Mouse (Mus musculus): ENCODE data around the gene Mdga1. TPM values are rescaled to one million over a fixed set of nuclear protein-coding genes. Genes with fewer than 3 reads are reported as not detected.

Gene Mdga1
- polyA plus RNA-seq, 1 experiment from 2014 or later, result 7.4 TPM

- Histone ChIP-seq H3K27me3 (peaks cover 17% of the 10 kb centered on the region), H3K4me2 (no peak overlapping the region), H3K4me1 (0 out of 2 replicates have a peak, but pooled peaks cover 5% of the 10 kb centered on the region), H3K9me3 (replicated peaks) (no peaks in the 10 kb centered on the region), H3K9ac (no peak overlapping the region), H3K4me3 (no peak overlapping the region), H3K27ac (no peak overlapping the region), H3K36me3 (ENCODE audit: poor library complexity, severe bottlenecking) (no peaks in the 10 kb centered on the region)
- 89% methylated on average over 5 of the region's 5 CpGs for WGBS
- no peak for ATAC-seq
Observed at GRCm38 (mm10) chr17:29939011-29939410, 30.9 kb downstream of the Mdga1 start.

DNA sequence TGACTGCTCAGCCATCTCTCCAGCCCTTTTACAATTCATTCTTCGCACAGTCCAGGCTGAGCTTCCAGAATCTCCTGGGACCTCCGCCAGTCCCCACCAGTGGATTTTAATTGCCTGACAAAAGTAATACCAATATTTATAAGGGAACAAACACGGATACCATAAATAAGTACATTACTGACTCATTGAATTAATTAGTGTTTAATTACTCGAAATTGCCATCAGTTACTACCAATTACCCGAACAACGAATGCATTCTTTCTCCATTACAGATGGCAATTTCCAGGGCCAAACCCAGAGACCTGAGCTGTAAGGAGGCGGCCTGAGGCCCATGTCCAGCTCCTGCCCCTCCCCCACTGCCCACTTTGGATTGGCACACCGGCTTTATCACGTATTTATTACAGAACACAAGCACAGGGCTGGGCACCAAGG is 32.5 kb downstream of the Mdga1 start:
- Histone ChIP-seq H3K27me3 (peaks cover 21% of the 10 kb centered on the region), H3K36me3 (ENCODE audit: poor library complexity, severe bottlenecking) (no peaks in the 10 kb centered on the region), H3K4me3 (no peak overlapping the region), H3K9me3 (replicated peaks) (no peaks in the 10 kb centered on the region), H3K4me1 (0 out of 2 replicates have a peak, but pooled peaks cover 12% of the 10 kb centered on the region), H3K4me2 (no peak overlapping the region), H3K9ac (no peak overlapping the region), H3K27ac (no peak overlapping the region)
- WGBS, result 52% methylated on average over 9 of the region's 9 CpGs
- peak; percentile 36; the same call in 1 of the 2 replicates for ATAC-seq

GRCm38 (mm10) chr17:29934133-29934851 is 35.6 kb downstream of the Mdga1 start:
- no peak for ATAC-seq
- H3K9me3 ChIP-seq (replicated peaks), result no peaks in the 10 kb centered on the region
- H3K27me3 ChIP-seq, result peaks cover 30% of the 10 kb centered on the region
- H3K36me3 ChIP-seq (ENCODE audit: poor library complexity, severe bottlenecking), result no peaks in the 10 kb centered on the region
- H3K4me1 ChIP-seq, result peaks cover 15% of the 10 kb centered on the region
- H3K9ac ChIP-seq, result no peak overlapping the region
- no peak overlapping the region for H3K4me2 ChIP-seq
- H3K27ac ChIP-seq, result no peak overlapping the region
- 91% methylated on average over 12 of the region's 12 CpGs for WGBS
- H3K4me3 ChIP-seq, result no peak overlapping the region

GRCm38 (mm10) chr17:29932753-29933152 is 37.1 kb downstream of the Mdga1 start:
- ATAC-seq, result no peak
- Histone ChIP-seq H3K4me1 (peaks cover 22% of the 10 kb centered on the region), H3K36me3 (ENCODE audit: poor library complexity, severe bottlenecking) (no peaks in the 10 kb centered on the region), H3K4me2 (no peak overlapping the region), H3K4me3 (no peak overlapping the region), H3K27ac (no peak overlapping the region), H3K27me3 (peaks cover 24% of the 10 kb centered on the region), H3K9ac (no peak overlapping the region), H3K9me3 (replicated peaks) (no peaks in the 10 kb centered on the region)
- WGBS, result 97% methylated on average over 6 of the region's 6 CpGs

DNA sequence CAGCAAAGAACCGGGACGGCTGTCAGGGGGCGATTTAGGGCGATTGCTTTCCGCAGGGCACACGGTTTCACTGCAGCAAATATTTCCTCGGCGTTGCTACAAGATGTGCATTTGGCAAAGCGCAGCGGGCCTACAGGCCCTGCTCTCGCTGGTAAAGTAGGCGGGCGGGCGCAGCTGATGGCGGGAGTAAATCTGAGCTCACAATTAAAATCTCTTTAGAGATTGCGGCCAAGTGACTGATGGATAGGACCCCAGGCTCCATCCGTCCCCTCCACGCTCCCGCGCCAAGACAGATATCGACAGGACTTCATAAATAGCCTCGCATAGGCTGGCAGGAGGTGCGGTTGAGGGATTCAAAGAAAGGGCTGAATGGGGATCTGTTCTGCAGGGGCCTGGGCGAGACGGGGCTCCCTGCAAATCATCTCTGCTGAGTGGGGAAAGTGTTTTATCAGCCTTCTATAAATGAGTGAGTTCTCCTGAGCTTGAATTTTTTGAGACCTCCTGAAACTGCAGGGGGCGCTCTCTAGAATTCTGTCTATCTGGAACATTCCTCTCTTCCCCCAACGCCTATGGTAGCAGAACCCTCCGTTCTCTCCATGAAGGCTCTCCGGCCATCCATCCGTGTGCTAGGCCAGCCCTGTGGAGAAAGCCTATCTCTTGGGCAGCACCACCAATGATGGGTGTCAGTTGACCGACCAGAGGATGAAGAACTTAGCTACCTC is 38.5 kb downstream of the Mdga1 start:
- H3K4me2 ChIP-seq, result no peak overlapping the region
- no peak overlapping the region for H3K4me3 ChIP-seq
- peaks cover 24% of the 10 kb centered on the region for H3K27me3 ChIP-seq
- H3K36me3 ChIP-seq (ENCODE audit: poor library complexity, severe bottlenecking), result no peaks in the 10 kb centered on the region
- H3K27ac ChIP-seq, result no peak overlapping the region
- no peak overlapping the region for H3K9ac ChIP-seq
- H3K9me3 ChIP-seq (replicated peaks), result no peaks in the 10 kb centered on the region
- no peak for ATAC-seq
- peaks cover 18% of the 10 kb centered on the region for H3K4me1 ChIP-seq
- 86% methylated on average over 31 of the region's 31 CpGs for WGBS

DNA sequence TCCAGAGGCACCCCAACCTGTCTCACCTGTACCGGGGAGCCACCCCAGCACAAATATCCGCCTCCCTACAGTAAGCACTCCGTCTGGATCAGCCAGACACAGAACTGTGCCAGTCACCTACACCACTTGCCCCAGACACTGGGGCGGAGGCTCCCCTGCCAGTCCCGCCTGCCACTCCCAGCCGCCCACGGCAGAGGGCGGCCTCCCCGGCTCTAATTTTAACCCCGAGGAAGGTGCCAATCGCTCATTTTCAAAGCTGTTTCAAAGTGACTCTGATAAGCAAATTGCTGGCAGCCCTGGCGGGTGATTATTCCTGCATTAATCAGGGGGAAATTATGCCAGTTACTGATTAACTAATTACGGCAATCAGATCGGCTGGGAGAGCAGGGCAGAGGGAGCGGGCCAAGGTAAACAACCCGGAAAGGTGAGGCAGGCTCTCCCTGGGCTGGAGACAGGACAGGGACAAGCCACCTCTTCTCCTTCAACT is 41.1 kb downstream of the Mdga1 start:
- Histone ChIP-seq H3K4me1 (peaks cover 25% of the 10 kb centered on the region), H3K36me3 (ENCODE audit: poor library complexity, severe bottlenecking) (no peaks in the 10 kb centered on the region), H3K9ac (no peak overlapping the region), H3K9me3 (replicated peaks) (peaks cover 3% of the 10 kb centered on the region), H3K27ac (peak overlapping the region; percentile 8; the same call in 1 of the 2 replicates), H3K27me3 (peaks cover 19% of the 10 kb centered on the region), H3K4me2 (no peak overlapping the region), H3K4me3 (no peak overlapping the region)
- peak; percentile 50 for ATAC-seq
- 37% methylated on average over 16 of the region's 16 CpGs for WGBS

- ATAC-seq, result peak; percentile 66; the same call in 1 of the 2 replicates
- WGBS, result 56% methylated on average over 26 of the region's 26 CpGs
- Histone ChIP-seq H3K4me2 (no peak overlapping the region), H3K27me3 (peaks cover 18% of the 10 kb centered on the region), H3K4me1 (peaks cover 18% of the 10 kb centered on the region), H3K9ac (no peak overlapping the region), H3K36me3 (ENCODE audit: poor library complexity, severe bottlenecking) (no peaks in the 10 kb centered on the region), H3K4me3 (no peak overlapping the region), H3K9me3 (replicated peaks) (peaks cover 3% of the 10 kb centered on the region), H3K27ac (no peak overlapping the region)
Observed at GRCm38 (mm10) chr17:29925608-29926606, 44.0 kb downstream of the Mdga1 start.

DNA sequence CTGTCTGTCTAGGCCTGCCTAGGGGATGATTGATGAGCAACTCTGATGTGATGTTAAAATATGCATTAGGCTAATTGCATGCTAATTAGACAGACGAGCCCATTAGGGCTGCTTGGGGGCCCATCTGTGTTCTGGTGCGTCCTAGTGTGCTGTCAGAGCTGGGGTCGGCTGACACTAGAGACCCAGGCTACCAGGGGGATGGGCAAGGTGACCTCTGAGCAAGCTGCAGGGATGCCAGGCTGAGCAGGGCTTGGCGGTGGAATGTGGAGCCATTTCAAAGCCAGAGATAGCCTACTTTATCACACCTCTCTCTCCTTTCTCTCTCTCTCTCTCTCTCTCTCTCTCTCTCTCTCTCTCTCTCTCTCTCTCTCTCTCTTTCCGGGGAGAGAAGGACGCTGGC is 49.8 kb downstream of the Mdga1 start:
- Histone ChIP-seq H3K9me3 (replicated peaks) (peaks cover 3% of the 10 kb centered on the region), H3K27ac (peak overlapping the region; percentile 51), H3K9ac (no peak overlapping the region; the same call in 1 of the 2 replicates), H3K4me3 (no peak overlapping the region), H3K36me3 (ENCODE audit: poor library complexity, severe bottlenecking) (no peaks in the 10 kb centered on the region), H3K4me2 (no peak overlapping the region; the same call in 1 of the 2 replicates), H3K4me1 (peaks cover 43% of the 10 kb centered on the region), H3K27me3 (0 out of 2 replicates have a peak, but pooled peaks cover 4% of the 10 kb centered on the region)
- 27% methylated on average over 5 of the region's 6 CpGs for WGBS
- no peak; the same call in 1 of the 2 replicates for ATAC-seq

- Histone ChIP-seq H3K9me3 (replicated peaks) (peaks cover 3% of the 10 kb centered on the region), H3K36me3 (ENCODE audit: poor library complexity, severe bottlenecking) (no peaks in the 10 kb centered on the region), H3K4me1 (peaks cover 43% of the 10 kb centered on the region), H3K27me3 (0 out of 2 replicates have a peak, but pooled peaks cover 4% of the 10 kb centered on the region), H3K9ac (peak overlapping the region; percentile 16; the same call in 1 of the 2 replicates), H3K4me2 (peak overlapping the region; percentile 16; the same call in 1 of the 2 replicates), H3K4me3 (no peak overlapping the region), H3K27ac (peak overlapping the region; percentile 51)
- WGBS, result 72% methylated on average over 3 of the region's 3 CpGs
- ATAC-seq, result no peak
Observed at GRCm38 (mm10) chr17:29919552-29919920, 50.4 kb downstream of the Mdga1 start.

GRCm38 (mm10) chr17:29918791-29919551 is 50.9 kb downstream of the Mdga1 start:
- H3K36me3 ChIP-seq (ENCODE audit: poor library complexity, severe bottlenecking), result no peaks in the 10 kb centered on the region
- 39% methylated on average over 13 of the region's 13 CpGs for WGBS
- peak overlapping the region; percentile 16; the same call in 1 of the 2 replicates for H3K4me2 ChIP-seq
- H3K4me3 ChIP-seq, result no peak overlapping the region
- 0 out of 2 replicates have a peak, but pooled peaks cover 4% of the 10 kb centered on the region for H3K27me3 ChIP-seq
- H3K9me3 ChIP-seq (replicated peaks), result no peaks in the 10 kb centered on the region
- H3K9ac ChIP-seq, result 0 out of 2 replicates have a peak overlapping the region, but pooled peaks have one; percentile 16
- ATAC-seq, result peak; percentile 51; the same call in 1 of the 2 replicates
- peaks cover 43% of the 10 kb centered on the region for H3K4me1 ChIP-seq
- H3K27ac ChIP-seq, result peak overlapping the region; percentile 51
